Mouse (Mus musculus): ENCODE data around the gene Gse1.

DNA sequence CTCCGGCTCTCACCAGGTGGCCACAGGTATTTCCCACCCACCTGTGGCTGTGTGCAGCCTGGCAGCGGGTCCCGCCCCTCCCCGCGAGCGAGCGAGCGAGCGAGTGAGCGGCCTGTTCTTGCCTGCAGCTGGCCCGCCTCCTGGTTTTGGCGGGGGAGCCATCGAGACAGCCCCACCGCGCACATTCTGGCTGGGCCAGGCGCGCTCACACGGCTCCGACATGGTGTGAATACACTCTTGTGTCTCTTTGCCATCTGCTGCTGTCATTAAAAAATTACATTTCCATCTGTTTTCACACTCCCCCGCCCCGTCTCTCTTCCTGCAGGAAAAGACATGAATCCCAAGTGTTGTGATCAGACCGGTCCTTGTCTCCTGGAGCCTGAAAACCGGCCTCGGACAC lies 370.3 kb downstream of the Gse1 start:
- no peak for TF ChIP-seq CTCF (conservative IDR thresholded peaks at IDR 0.05; ENCODE audit: low read length)
- TF ChIP-seq NANOG (IDR thresholded peaks at IDR 0.05; ENCODE audit: borderline replicate concordance, low read length) = no peak

All from E14TG2a.4 (cell line).